14 mouse cellular contexts compared by ENCODE assay signal in genomic region chr5:131717359-131717965, GRCm38 (mm10).
DNase-seq lines count a peak whose midpoint lies in the region; ATAC-seq and TF ChIP-seq lines count a peak whose summit lies in the region.
"Had no signal": no experiment of that assay in that cellular context is flagged by ENCODE, and none has a peak within 500 bp of the region (broad histone marks: within the 10 kb centered on the region; RNA-seq: fewer than 3 reads in every experiment).

No protein-coding gene starts in this region.

- H3K9me3 ChIP-seq in forebrain, embryonic 10.5 days = peaks cover 7% of the 10 kb centered on the region
- H3K9me3 ChIP-seq in hindbrain, embryonic 14.5 days (ENCODE audit: control insufficient read depth, low read length) = no peaks in the 10 kb centered on the region
- no peaks in the 10 kb centered on the region for H3K9me3 ChIP-seq in midbrain, postnatal 0 days (ENCODE audit: low read length)
- H3K9me3 ChIP-seq: embryonic facial prominence, embryonic 15.5 days; limb, embryonic 15.5 days had no signal

- peak overlapping the region; percentile 36; the same call in 1 of the 2 replicates for H3K9ac ChIP-seq in hindbrain, embryonic 14.5 days
- no peak overlapping the region for H3K9ac ChIP-seq in midbrain, postnatal 0 days (replicated peaks; ENCODE audit: low read length, poor library complexity, severe bottlenecking)
- H3K9ac ChIP-seq: embryonic facial prominence, embryonic 15.5 days; limb, embryonic 15.5 days had no signal

- peaks cover 18% of the 10 kb centered on the region for H3K27me3 ChIP-seq in forebrain, embryonic 10.5 days (ENCODE audit: poor library complexity, severe bottlenecking)
- no peaks in the 10 kb centered on the region for H3K27me3 ChIP-seq in hindbrain, embryonic 14.5 days (ENCODE audit: control insufficient read depth, insufficient read depth, low read length)
- H3K27me3 ChIP-seq in midbrain, postnatal 0 days (ENCODE audit: insufficient read depth, low read length) = no peaks in the 10 kb centered on the region
- H3K27me3 ChIP-seq: embryonic facial prominence, embryonic 15.5 days; limb, embryonic 15.5 days had no signal

- peaks cover 12% of the 10 kb centered on the region for H3K36me3 ChIP-seq in forebrain, embryonic 10.5 days (replicated peaks)
- no peaks in the 10 kb centered on the region for H3K36me3 ChIP-seq in hindbrain, embryonic 14.5 days (replicated peaks; ENCODE audit: control insufficient read depth, insufficient read depth)
- no peaks in the 10 kb centered on the region for H3K36me3 ChIP-seq in midbrain, postnatal 0 days (ENCODE audit: insufficient read depth, low read length)

- peak overlapping the region; percentile 29 for H3K4me2 ChIP-seq in hindbrain, embryonic 14.5 days (replicated peaks)
- 0 out of 2 replicates have a peak overlapping the region, but pooled peaks have one; percentile 3 for H3K4me2 ChIP-seq in midbrain, postnatal 0 days (ENCODE audit: low read depth, low read length, poor library complexity, severe bottlenecking)
- H3K4me2 ChIP-seq: embryonic facial prominence, embryonic 15.5 days; limb, embryonic 15.5 days had no signal

- whole genome bisulfite sequencing in forebrain, embryonic 10.5 days = 89% methylated on average over 19 of the region's 19 CpGs
- 34% methylated on average over 19 of the region's 19 CpGs for WGBS in hindbrain, embryonic 14.5 days
- WGBS in midbrain, postnatal 0 days = 48% methylated on average over 19 of the region's 19 CpGs

- DNase-seq in layer of hippocampus, adult 2 months (ENCODE audit: low spot score in 2 of 2) = no peak
- DNase-seq in layer of hippocampus, postnatal 36 days = no peak
- DNase-seq in forebrain, embryonic 10.5 days (ENCODE audit: extremely low spot score, low spot score) = no peak
- peak; percentile 57 for DNase-seq in hindbrain, embryonic 14.5 days (ENCODE audit: low spot score)
- peak; percentile 76 for DNase-seq in midbrain, postnatal 0 days (ENCODE audit: low spot score)
- no peak for DNase-seq in kidney, adult 11 months
- DNase-seq in gastrocnemius, postnatal 25 days = no peak
- DNase-seq: adrenal gland, postnatal 10 days; gastrocnemius, postnatal 36 days; kidney, adult 8-10 months; thymus, postnatal 14 days had no signal

- TF ChIP-seq CTCF in layer of hippocampus, adult 2 months (conservative IDR thresholded peaks at IDR 0.05) = no peak
- TF ChIP-seq CTCF in midbrain, postnatal 0 days (IDR thresholded peaks at IDR 0.05) = no peak

- no peak overlapping the region for H3K4me3 ChIP-seq in layer of hippocampus, adult 2 months
- no peak overlapping the region for H3K4me3 ChIP-seq in forebrain, embryonic 10.5 days
- H3K4me3 ChIP-seq in hindbrain, embryonic 14.5 days (replicated peaks; ENCODE audit: low read length) = no peak overlapping the region
- no peak overlapping the region for H3K4me3 ChIP-seq in midbrain, postnatal 0 days (ENCODE audit: low read depth, low read length)
- H3K4me3 ChIP-seq: embryonic facial prominence, embryonic 15.5 days; limb, embryonic 15.5 days had no signal

- peaks cover 29% of the 10 kb centered on the region for H3K4me1 ChIP-seq in forebrain, embryonic 10.5 days
- peaks cover 48% of the 10 kb centered on the region for H3K4me1 ChIP-seq in hindbrain, embryonic 14.5 days (replicated peaks; ENCODE audit: control insufficient read depth, insufficient read depth, low read length)
- peaks cover 6% of the 10 kb centered on the region; the same call in 1 of the 2 replicates for H3K4me1 ChIP-seq in midbrain, postnatal 0 days (ENCODE audit: insufficient read depth, low read length)
- H3K4me1 ChIP-seq: embryonic facial prominence, embryonic 15.5 days had no signal

- peak; percentile 86 for ATAC-seq in hindbrain, embryonic 14.5 days (ENCODE audit: low FRiP score)
- ATAC-seq in midbrain, postnatal 0 days (ENCODE audit: low FRiP score) = no peak
- ATAC-seq in granulocyte monocyte progenitor cell, adult 5-6 weeks (replicated peaks; ENCODE audit: poor library complexity, severe bottlenecking) = no peak

- H3K27ac ChIP-seq in layer of hippocampus, adult 2 months = peak overlapping the region; percentile 62
- peak overlapping the region; percentile 26; the same call in 1 of the 2 replicates for H3K27ac ChIP-seq in forebrain, embryonic 10.5 days
- peak overlapping the region; percentile 76 for H3K27ac ChIP-seq in hindbrain, embryonic 14.5 days
- H3K27ac ChIP-seq in midbrain, postnatal 0 days (ENCODE audit: low read depth, low read length) = peak overlapping the region; percentile 44; the same call in 1 of the 2 replicates
- H3K27ac ChIP-seq: embryonic facial prominence, embryonic 15.5 days; limb, embryonic 15.5 days had no signal

Comparison
In these comparisons a context has a peak if more than half of its experiments do, and no peak if none do; other contexts are left out.
1. DNase-seq: peak in hindbrain, embryonic 14.5 days (single experiment) and midbrain, postnatal 0 days (single experiment); none in layer of hippocampus, adult 2 months (0 of 2), layer of hippocampus, postnatal 36 days (0 of 2), forebrain, embryonic 10.5 days (single experiment), kidney, adult 11 months (single experiment) and gastrocnemius, postnatal 25 days (single experiment).
2. H3K27ac ChIP-seq: peak in every context shown above with its lines; median percentile 76 in hindbrain, embryonic 14.5 days; 62 in layer of hippocampus, adult 2 months; 44 in midbrain, postnatal 0 days; 26 in forebrain, embryonic 10.5 days.